Mouse (Mus musculus) retina, postnatal 1 day (tissue): ENCODE results near the gene Dguok.

Experiments used
- DNase-seq: peaks from one replicate; pipeline ENCODE4 v3.0.0-alpha.2; 2012

Dguok gene

DNA sequence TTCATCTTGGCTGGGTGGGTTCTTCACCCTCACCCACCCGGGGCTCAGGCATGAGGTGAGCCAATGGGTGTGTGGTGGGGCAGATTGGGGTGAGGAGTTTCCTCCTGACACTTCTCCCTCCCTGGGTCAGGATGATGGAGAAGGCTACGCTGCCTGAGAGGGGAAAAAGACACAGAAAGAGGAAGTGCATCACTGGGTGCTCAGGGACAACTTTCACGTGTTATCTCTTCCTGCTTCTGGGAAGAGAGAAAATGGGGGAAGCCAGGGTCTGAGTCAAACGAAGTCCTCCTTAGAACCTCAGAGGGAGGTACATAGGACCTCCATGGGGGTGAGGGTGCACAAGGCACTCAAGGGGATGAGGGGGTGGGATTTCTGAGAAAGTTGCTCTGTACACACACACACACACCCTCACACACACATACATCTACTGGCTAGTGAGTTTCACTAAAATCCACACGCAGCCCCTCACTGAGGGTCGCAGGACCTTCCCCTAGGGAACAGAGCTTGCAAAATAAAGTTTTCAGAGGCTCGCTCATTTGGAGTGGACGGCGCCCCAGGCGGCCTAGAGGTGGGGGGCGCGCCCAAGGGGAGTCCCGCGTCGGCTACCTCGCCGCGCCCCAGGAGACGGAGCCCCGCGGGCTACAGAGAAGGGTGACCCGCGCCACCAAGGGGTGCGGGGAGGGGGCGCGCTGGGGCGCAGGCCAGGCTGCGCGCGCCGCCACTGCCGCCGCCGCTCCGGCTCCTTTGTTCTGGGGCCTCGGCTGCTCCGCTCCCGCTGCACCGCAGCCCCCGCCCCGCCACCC, 51.2 kb downstream of the Dguok start:
- DNase-seq, result peak; percentile 69

DNA sequence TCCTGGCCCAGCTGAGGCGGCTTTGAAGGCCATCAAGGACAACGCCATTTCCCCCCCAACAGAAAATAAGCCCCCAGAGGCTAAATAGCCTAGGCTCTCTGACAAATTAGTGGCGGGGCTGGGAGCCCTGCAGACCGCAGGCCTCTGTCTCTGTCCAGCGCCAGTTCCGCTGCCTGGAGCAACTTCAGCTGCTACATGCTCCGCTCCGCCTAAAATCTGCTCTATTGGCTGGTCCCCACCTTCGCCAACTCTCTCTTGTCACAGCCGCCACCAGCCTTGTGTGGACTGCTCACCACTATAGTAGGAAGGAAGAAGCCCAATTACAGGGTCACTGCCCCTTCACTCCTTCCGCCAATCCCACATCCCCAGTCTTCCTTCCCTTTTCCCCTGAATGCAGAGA, 53.1 kb downstream of the Dguok start:
- DNase-seq, result peak; percentile 29

- no peak for DNase-seq
Observed at GRCm38 (mm10) chr6:83450451-83451303, 56.1 kb downstream of the Dguok start.

- no peak for DNase-seq
Observed at GRCm38 (mm10) chr6:83449440-83449839, 57.3 kb downstream of the Dguok start.

DNA sequence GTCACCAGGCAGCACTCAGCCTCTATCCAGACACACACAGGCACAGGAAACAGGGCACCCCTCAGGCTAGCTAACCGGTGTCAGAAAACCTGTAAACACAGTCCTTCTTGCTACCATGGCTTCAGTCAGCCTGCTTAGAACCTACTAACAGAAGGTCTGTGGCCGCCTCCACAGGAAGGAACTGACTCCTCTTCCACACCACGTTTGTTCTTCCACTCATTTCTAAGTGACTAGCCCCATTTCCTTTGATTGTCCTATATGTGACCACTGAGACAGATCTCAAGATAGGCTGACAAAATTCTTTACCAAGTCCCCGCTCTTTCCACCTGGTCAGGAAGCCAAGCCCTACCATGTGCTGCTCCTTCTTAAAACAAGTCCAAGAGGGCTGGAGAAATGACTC, 57.9 kb downstream of the Dguok start:
- no peak for DNase-seq

DNA sequence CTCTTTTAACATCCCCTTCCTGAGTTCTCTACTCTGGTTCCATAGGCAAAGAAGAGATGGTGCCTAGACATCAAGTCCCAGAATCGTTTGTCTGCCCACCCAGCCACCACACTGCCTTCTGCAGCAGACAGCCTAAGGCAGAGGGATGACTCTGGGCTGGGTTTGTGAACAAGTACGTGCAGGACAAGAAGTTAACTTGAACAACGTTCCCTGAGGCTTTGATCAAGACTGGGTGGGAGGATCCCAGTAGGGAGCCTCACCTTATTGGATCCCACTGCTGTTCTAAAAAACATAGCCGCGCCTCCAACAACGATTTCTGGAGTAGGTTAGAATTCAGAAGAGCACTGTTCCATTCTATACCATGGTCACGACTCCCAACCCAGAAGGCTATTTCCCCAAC, 59.7 kb downstream of the Dguok start:
- no peak for DNase-seq

DNA sequence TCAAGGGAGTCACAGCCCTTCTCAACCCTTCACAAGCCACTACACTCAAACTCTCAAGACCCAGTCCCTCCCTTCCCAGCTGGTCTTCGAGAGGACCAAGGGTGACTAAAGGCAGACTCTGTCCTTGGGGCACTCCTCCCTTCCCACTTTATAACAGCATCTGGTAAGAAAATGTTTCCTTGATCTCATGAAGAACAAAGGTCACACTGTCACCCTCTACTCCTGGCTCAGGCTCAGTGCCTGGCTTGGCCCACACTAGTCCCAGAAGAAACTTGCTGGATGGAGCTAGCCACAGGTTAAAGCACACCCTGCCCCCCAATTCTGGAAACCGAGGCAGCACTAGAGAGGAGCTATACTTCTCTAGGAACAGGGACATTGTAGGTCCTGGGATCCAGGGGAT, 61.0 kb downstream of the Dguok start:
- no peak for DNase-seq

- peak; percentile 88 for DNase-seq
Observed at GRCm38 (mm10) chr6:83443441-83444340, 63.1 kb downstream of the Dguok start.

DNA sequence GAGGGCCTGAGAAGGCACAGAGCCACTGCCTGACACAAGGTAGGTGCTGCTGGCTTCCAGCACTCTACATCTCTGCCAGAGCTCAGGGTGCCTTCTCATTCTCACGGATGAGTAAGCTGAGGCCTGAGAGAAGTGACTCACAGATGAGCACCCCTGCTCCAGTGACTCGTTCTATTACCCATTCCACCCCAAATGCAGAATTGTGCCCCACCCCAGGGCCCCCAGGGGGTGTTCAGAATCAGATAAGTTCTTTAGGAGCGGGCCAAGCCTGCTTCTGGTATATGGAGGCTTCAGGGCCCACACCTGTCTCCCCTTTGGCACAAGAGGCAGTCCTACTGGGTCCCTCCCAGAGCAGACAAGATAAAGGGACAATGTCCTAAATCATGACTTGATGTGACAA, 64.1 kb downstream of the Dguok start:
- no peak for DNase-seq

DNA sequence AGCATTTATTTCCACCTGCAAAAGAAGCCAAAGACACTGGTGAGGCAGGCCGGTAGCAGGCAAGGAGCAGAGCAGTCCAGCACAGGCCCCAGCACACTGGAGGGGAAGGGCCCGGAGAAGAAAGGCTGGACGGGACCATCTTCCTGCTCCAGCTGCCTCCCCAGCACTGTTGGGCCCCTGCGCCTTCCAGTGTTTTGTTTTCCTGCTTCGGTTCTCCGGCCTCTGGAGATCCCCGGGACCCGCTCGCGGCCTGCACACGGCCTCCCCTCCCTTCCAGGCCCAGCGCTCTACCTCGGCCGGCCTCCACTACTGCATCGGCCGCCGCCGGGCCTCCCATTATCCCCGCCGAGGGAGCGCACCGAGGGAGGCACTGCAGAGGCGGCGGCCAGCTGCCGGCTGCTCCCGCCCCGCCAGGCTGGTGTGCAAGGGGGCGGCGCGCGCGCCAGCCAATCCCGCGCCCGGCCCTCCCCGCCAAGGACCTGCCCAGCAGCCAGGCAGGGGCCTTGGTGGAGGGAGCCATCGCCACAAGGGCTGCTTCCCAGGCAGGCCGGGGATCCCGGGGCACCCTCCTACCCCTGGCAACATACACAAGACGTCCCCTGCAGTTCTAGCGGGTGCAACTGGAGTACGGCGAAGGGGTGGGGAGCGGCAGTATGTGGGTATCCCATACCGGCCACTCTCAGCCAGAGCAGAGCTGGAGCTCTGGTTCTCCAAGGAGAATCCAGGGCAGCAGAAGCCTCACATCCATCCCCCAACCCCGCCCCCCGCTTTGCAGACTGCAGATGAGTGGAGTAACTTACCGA, 65.3 kb downstream of the Dguok start:
- peak; percentile 93 for DNase-seq

DNA sequence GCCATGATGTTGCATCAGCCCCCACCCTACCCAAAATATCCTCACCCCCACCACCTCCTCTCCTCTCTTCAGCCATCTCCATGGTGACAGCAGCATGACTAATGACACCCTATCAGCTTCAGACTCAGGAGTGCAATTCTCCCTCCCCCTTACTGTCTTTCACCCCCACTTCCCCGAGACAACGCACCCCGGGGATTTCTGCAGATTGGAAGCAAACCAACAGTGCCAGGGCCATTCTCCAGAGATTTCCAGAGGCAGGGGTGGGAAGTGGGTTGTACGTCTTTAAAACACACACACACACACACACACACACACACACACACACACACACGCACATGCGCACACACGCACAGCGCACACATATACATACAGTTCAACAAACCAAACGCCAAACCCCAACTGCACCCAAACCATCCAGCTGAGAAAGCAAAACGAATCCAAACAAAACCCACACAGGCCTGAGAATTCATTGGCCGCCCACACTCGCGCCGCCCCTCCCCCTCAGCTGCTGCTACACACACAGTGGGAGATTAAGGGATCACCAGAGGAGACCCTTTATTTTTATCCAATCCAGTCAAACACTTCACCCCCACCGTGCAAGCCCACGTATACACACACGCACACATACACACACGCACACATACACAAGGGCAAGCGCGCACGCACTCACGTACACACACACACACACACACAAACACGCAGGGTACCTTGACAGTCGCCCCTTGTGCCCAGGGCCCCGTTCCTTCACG, 66.1 kb downstream of the Dguok start:
- peak; percentile 89 for DNase-seq

- DNase-seq, result no peak
Observed at GRCm38 (mm10) chr6:83440197-83440509, 66.6 kb downstream of the Dguok start.

DNA sequence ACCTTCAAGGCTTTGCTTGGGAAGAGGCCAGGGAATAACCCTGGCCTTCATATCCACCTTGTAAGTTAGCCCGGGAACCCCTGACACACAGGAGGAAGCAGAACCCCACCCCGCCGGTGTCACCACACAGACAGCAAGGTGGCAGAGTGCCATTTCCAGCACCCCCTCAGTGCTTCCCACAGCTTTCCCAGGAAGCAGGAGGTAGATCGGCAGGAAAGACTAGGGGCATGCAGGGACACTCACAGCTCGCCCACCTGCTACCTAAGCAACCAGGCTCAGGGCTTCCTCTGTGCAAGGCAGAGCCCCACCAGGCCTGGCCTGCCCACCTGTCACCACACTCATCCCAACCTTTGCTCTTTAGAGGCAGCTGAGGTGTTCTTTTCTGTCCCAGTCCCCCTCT, 67.0 kb downstream of the Dguok start:
- DNase-seq, result no peak

DNA sequence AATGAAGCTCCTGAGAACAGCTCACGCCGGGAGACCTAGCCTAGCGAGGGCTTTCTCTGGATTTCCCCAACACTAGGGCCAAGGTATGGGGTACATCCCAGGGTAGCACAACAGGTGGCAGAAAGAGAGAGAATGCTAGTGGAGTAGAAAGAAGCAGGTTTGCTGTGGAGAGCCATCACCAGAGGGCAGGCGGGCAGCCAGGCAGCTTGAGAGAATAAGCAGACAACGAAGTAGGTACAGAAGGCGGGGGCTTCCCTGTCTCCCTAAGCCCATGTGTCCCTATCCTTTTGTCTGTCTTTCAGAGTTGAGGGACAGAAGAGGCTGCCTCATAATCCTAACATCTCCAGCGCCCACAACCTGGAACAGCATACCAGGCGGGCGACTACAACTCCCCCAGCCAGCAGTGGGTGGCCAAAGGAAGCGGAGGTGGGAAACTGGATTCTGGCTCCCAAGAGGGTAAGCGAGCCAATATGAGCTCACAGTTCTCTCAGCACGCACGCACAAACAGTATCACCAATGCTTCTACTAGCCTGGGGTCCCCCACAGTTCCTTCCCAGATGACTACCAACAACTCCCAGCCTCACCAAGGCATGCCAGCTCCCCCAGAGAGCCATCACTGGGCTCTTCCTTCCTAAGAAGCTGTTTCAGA, 67.5 kb downstream of the Dguok start:
- DNase-seq, result no peak

GRCm38 (mm10) chr6:83438584-83438983, 68.2 kb downstream of the Dguok start:
- no peak for DNase-seq

- no peak for DNase-seq
Observed at GRCm38 (mm10) chr6:83437802-83438201, 69.0 kb downstream of the Dguok start.

GRCm38 (mm10) chr6:83437225-83437624, 69.5 kb downstream of the Dguok start:
- DNase-seq, result no peak

DNA sequence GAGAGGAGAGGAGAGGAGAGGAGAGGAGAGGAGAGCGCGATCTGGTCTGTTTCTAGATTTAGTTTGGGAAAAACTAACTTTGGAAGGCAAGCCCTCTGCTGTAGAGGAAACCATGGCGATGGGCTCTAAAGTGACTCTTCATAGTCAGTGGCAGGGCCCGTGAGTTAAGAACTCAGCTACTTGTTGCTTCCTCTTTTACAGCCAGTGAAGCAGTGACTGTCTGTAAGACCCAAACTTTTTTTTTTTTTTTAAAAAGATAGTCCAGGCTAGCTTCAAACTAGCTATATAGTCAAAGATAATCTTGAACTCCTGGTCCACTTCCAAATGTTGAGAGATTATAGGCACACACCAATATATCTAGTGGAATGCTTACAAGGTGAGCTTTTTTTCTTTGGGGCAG, 70.2 kb downstream of the Dguok start:
- DNase-seq, result no peak

DNA sequence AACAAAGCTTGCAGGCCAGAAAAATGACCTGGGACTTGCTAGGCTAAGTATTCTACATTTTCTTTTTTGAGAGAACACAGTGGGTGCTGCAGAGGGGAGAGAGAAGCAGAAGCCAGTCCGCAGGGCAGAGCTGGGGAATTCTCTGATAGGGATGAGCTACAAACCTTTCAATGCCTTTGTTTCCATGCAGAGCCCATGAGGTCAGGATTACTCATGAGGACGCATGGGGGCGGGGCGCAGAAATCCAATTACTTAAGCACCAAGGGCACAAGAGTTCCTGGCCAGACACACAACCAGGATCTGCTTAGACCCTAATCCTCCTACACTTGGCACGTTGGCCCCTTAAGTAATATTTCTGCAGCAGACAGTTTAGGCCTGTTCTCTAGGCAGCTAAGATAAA, 71.6 kb downstream of the Dguok start:
- peak; percentile 91 for DNase-seq

GRCm38 (mm10) chr6:83433546-83433945, 73.2 kb downstream of the Dguok start:
- no peak for DNase-seq

- DNase-seq, result no peak
Observed at GRCm38 (mm10) chr6:83432966-83433365, 73.8 kb downstream of the Dguok start.
